Mouse (Mus musculus): Measurements from ENCODE around the gene Mib2.
"Not testable (repeated sequence)": the region's sequence is repeated elsewhere in the genome, so short reads cannot be mapped to it uniquely, and the experiment has no call there.

DNA sequence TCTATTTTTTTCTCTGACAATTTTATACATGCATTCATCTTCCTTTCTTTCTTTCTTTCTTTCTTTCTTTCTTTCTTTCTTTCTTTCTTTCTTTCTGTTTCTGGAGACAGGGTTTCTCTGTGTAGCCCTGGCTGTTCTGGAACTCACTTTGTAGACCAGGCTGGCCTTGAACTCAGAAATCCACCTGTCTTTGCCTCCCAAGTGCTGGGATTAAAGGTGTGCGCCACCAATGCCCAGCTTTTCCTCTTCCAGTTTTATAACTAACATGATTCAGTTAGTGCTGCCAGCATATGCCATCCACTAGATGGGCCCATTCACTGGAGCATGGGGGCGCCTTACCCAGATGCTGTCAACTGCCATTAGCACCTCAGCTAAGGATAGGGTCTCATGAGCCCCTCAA is 23.7 kb downstream of the Mib2 start, which contains the start of gene Gm10563:
- TF ChIP-seq POLR2A (IDR thresholded peaks at IDR 0.05; ENCODE audit: borderline replicate concordance, extremely low read depth, low read depth, low read length); CTCF (IDR thresholded peaks at IDR 0.05; ENCODE audit: insufficient read depth, low read length): not testable (repeated sequence)
